Mouse (Mus musculus) spleen, adult 2 months (tissue): ENCODE measurements at regions not wholly inside any gene's neighbourhood (a gene's known extent, or its start where the extent isn't known, plus 50 kb on each side); places are given as distances from the start of the nearest gene placed in this dataset.

ENCODE experiments used
- CTCF ChIP-seq: fragments of 200-500 bp; IDR thresholded peaks from 2 replicates; pipeline ENCODE4 v1.5.1; 2011; ENCODE audit warnings: mild to moderate bottlenecking, inconsistent platforms; ENCODE audit not compliant: insufficient read depth, insufficient read length, insufficient replicate concordance; ENCODE audit errors: extremely low read depth
- POLR2A ChIP-seq: fragments of 200-500 bp; IDR thresholded peaks from 2 replicates; pipeline ENCODE4 v1.6.1; 2011; ENCODE audit warnings: low read depth, low read length, inconsistent platforms

- TF ChIP-seq CTCF (no peak), POLR2A (no peak)
These were observed 659.5 kb upstream of the A1bg start for GRCm38 (mm10) chr15:61582335-61582734.
